Mouse (Mus musculus): ENCODE results near the gene Dgki. TPM values are rescaled to one million over a fixed set of nuclear protein-coding genes. Genes with fewer than 3 reads are reported as not detected.

Gene Dgki
- polyA plus RNA-seq, 1 experiment from 2014 or later, result 0.67 TPM

DNA sequence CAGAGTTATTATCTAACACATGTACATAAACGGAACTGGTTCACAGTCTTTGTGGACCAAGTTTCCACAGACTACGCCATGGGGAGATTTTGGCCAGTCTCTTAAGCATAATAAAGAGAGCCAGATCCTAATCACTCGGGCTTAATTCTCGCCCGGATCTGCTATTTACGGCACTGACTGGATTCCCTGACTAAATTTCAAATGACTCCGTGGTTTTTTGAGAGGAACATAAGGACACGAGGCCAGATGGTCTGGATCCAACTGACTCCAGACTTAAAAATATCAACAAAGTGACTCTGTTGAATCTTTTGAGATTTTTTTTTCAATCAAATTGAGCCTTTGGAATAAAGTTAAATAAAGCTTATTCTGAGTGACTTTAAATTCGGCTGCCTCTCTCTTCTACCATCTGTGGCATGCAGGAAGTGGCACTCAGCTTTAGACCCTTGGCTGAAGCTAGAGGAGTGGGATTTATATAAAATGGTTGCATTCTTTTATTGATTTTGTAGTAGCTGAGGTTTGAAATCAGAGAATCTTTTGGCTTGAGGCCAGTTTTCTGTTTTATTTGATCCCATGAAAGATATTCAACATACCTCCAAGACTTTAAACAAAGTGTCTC, 227.5 kb downstream of the Dgki start:
- Histone ChIP-seq H3K27ac (ENCODE audit: low read length) (peak overlapping the region; percentile 6; the same call in 1 of the 2 replicates), H3K4me1 (replicated peaks; ENCODE audit: control insufficient read depth, insufficient read depth, low read length) (0 out of 2 replicates have a peak, but pooled peaks cover 3% of the 10 kb centered on the region), H3K9ac (ENCODE audit: low read length) (no peak overlapping the region), H3K27me3 (ENCODE audit: control insufficient read depth, insufficient read depth, low read depth, low read length) (no peaks in the 10 kb centered on the region), H3K36me3 (ENCODE audit: control insufficient read depth, insufficient read depth, low read length) (no peaks in the 10 kb centered on the region), H3K4me2 (ENCODE audit: low read depth, low read length) (no peak overlapping the region), H3K9me3 (ENCODE audit: control insufficient read depth, low read length) (no peaks in the 10 kb centered on the region), H3K4me3 (ENCODE audit: low read length) (no peak overlapping the region)
- 50% methylated on average over 9 of the region's 9 CpGs for WGBS
- peak; percentile 65 for ATAC-seq (ENCODE audit: low read depth)

- no peak overlapping the region for H3K27ac ChIP-seq (ENCODE audit: low read length)
- H3K36me3 ChIP-seq (ENCODE audit: control insufficient read depth, insufficient read depth, low read length), result no peaks in the 10 kb centered on the region
- no peaks in the 10 kb centered on the region for H3K27me3 ChIP-seq (ENCODE audit: control insufficient read depth, insufficient read depth, low read depth, low read length)
- no peaks in the 10 kb centered on the region for H3K9me3 ChIP-seq (ENCODE audit: control insufficient read depth, low read length)
- 66% methylated on average over 14 of the region's 14 CpGs for WGBS
- no peak overlapping the region for H3K9ac ChIP-seq (ENCODE audit: low read length)
- ATAC-seq (ENCODE audit: low read depth), result 0 out of 2 replicates have a peak, but pooled peaks have one; percentile 12
- H3K4me1 ChIP-seq (replicated peaks; ENCODE audit: control insufficient read depth, insufficient read depth, low read length), result 0 out of 2 replicates have a peak, but pooled peaks cover 3% of the 10 kb centered on the region
- H3K4me2 ChIP-seq (ENCODE audit: low read depth, low read length), result no peak overlapping the region
- H3K4me3 ChIP-seq (ENCODE audit: low read length), result no peak overlapping the region
Observed at GRCm38 (mm10) chr6:37069836-37070600, 230.0 kb downstream of the Dgki start.

- Histone ChIP-seq H3K9me3 (ENCODE audit: control insufficient read depth, low read length) (no peaks in the 10 kb centered on the region), H3K27me3 (ENCODE audit: control insufficient read depth, insufficient read depth, low read depth, low read length) (no peaks in the 10 kb centered on the region), H3K36me3 (ENCODE audit: control insufficient read depth, insufficient read depth, low read length) (no peaks in the 10 kb centered on the region), H3K4me2 (ENCODE audit: low read depth, low read length) (no peak overlapping the region), H3K4me3 (ENCODE audit: low read length) (no peak overlapping the region), H3K9ac (ENCODE audit: low read length) (no peak overlapping the region), H3K27ac (ENCODE audit: low read length) (no peak overlapping the region), H3K4me1 (replicated peaks; ENCODE audit: control insufficient read depth, insufficient read depth, low read length) (0 out of 2 replicates have a peak, but pooled peaks cover 3% of the 10 kb centered on the region)
- ATAC-seq (ENCODE audit: low read depth), result no peak
- 74% methylated on average over 6 of the region's 6 CpGs for WGBS
Observed at GRCm38 (mm10) chr6:37068737-37069136, 231.2 kb downstream of the Dgki start.

- Histone ChIP-seq H3K36me3 (ENCODE audit: control insufficient read depth, insufficient read depth, low read length) (no peaks in the 10 kb centered on the region), H3K9me3 (ENCODE audit: control insufficient read depth, low read length) (no peaks in the 10 kb centered on the region), H3K4me1 (replicated peaks; ENCODE audit: control insufficient read depth, insufficient read depth, low read length) (0 out of 2 replicates have a peak, but pooled peaks cover 3% of the 10 kb centered on the region), H3K9ac (ENCODE audit: low read length) (no peak overlapping the region), H3K27ac (ENCODE audit: low read length) (no peak overlapping the region), H3K4me3 (ENCODE audit: low read length) (no peak overlapping the region), H3K4me2 (ENCODE audit: low read depth, low read length) (no peak overlapping the region), H3K27me3 (ENCODE audit: control insufficient read depth, insufficient read depth, low read depth, low read length) (no peaks in the 10 kb centered on the region)
- no peak for ATAC-seq (ENCODE audit: low read depth)
- WGBS, result 75% methylated on average over 1 of the region's 1 CpGs
Observed at GRCm38 (mm10) chr6:37067357-37067756, 232.6 kb downstream of the Dgki start.

GRCm38 (mm10) chr6:37064214-37064830, 235.7 kb downstream of the Dgki start:
- Histone ChIP-seq H3K4me2 (ENCODE audit: low read depth, low read length) (no peak overlapping the region), H3K27ac (ENCODE audit: low read length) (0 out of 2 replicates have a peak overlapping the region, but pooled peaks have one; percentile 5), H3K9me3 (ENCODE audit: control insufficient read depth, low read length) (no peaks in the 10 kb centered on the region), H3K4me3 (ENCODE audit: low read length) (no peak overlapping the region), H3K9ac (ENCODE audit: low read length) (no peak overlapping the region), H3K36me3 (ENCODE audit: control insufficient read depth, insufficient read depth, low read length) (no peaks in the 10 kb centered on the region), H3K27me3 (ENCODE audit: control insufficient read depth, insufficient read depth, low read depth, low read length) (no peaks in the 10 kb centered on the region), H3K4me1 (replicated peaks; ENCODE audit: control insufficient read depth, insufficient read depth, low read length) (0 out of 2 replicates have a peak, but pooled peaks cover 2% of the 10 kb centered on the region)
- ATAC-seq (ENCODE audit: low read depth), result peak; percentile 66; the same call in 1 of the 2 replicates
- 13% methylated on average over 10 of the region's 10 CpGs for WGBS

DNA sequence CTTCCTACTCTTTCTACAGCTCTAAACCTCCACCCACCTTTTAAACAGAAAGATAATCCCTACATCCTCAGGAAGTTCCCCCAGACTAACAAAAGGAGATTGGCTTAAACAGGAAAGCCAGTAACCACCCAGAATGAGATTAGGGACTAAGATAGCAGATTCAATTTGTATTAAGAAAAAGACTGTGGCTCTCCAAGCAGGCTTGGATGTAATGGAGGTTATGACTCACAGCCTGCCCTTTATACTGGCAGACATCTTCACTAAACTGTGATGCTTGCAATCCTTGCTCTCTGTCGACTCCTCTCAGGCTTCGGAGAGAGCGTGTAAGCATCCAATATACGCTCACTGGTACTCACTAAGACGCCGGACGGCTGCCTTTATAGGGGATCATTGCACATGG, 236.7 kb downstream of the Dgki start:
- H3K4me3 ChIP-seq (ENCODE audit: low read length), result no peak overlapping the region
- H3K27ac ChIP-seq (ENCODE audit: low read length), result no peak overlapping the region
- H3K9me3 ChIP-seq (ENCODE audit: control insufficient read depth, low read length), result no peaks in the 10 kb centered on the region
- no peak for ATAC-seq (ENCODE audit: low read depth)
- no peaks in the 10 kb centered on the region for H3K36me3 ChIP-seq (ENCODE audit: control insufficient read depth, insufficient read depth, low read length)
- no peak overlapping the region for H3K4me2 ChIP-seq (ENCODE audit: low read depth, low read length)
- H3K27me3 ChIP-seq (ENCODE audit: control insufficient read depth, insufficient read depth, low read depth, low read length), result no peaks in the 10 kb centered on the region
- no peaks in the 10 kb centered on the region for H3K4me1 ChIP-seq (replicated peaks; ENCODE audit: control insufficient read depth, insufficient read depth, low read length)
- WGBS, result 89% methylated on average over 7 of the region's 7 CpGs
- H3K9ac ChIP-seq (ENCODE audit: low read length), result no peak overlapping the region

DNA sequence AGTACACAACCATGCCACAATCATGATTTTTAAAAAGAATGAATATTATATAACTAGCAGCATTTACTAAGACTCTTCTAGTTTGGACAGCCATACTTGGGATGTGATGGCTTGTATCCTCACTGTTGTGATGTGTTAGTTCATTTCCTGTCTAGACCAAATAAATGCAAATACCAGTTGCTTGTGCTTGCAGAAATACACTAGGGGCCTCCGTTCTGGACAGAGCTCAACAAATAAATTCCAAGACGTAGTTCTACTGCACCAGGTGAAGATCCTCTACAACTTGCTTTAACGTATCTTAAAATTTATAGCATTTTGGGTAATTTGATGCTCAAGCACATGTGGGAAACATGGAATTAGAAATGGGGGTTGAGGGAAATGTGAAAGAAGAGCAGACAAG, 239.9 kb downstream of the Dgki start:
- no peaks in the 10 kb centered on the region for H3K36me3 ChIP-seq (ENCODE audit: control insufficient read depth, insufficient read depth, low read length)
- H3K4me1 ChIP-seq (replicated peaks; ENCODE audit: control insufficient read depth, insufficient read depth, low read length), result no peaks in the 10 kb centered on the region
- H3K27me3 ChIP-seq (ENCODE audit: control insufficient read depth, insufficient read depth, low read depth, low read length), result no peaks in the 10 kb centered on the region
- no peaks in the 10 kb centered on the region for H3K9me3 ChIP-seq (ENCODE audit: control insufficient read depth, low read length)
- no peak overlapping the region for H3K4me2 ChIP-seq (ENCODE audit: low read depth, low read length)
- no peak overlapping the region for H3K9ac ChIP-seq (ENCODE audit: low read length)
- no peak overlapping the region for H3K27ac ChIP-seq (ENCODE audit: low read length)
- no peak for ATAC-seq (ENCODE audit: low read depth)
- 78% methylated on average over 3 of the region's 3 CpGs for WGBS
- no peak overlapping the region for H3K4me3 ChIP-seq (ENCODE audit: low read length)

DNA sequence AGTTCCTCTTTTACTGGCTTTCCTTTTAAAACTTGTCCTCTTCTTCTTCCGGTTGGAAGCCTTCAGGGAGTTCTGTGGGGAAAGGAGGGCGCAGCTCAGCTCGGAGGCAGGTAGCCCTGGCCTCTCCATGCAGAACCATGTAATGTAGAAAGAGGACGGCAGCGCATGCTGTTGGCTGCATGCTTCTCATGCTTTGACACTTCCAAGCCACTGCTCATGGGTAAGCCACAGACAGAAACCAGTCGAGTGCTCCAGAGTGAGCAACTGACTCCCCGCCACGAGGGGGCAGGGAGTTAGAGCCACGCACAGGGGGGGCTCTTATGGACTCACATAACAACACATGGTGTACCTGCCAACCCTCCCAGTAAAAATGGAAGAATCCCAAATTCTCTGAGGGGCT, 242.0 kb downstream of the Dgki start:
- 90% methylated on average over 9 of the region's 9 CpGs for WGBS
- ATAC-seq (ENCODE audit: low read depth), result no peak
- Histone ChIP-seq H3K4me3 (ENCODE audit: low read length) (no peak overlapping the region), H3K9me3 (ENCODE audit: control insufficient read depth, low read length) (no peaks in the 10 kb centered on the region), H3K4me1 (replicated peaks; ENCODE audit: control insufficient read depth, insufficient read depth, low read length) (peaks cover 3% of the 10 kb centered on the region; the same call in 1 of the 2 replicates), H3K9ac (ENCODE audit: low read length) (no peak overlapping the region), H3K4me2 (ENCODE audit: low read depth, low read length) (no peak overlapping the region), H3K27ac (ENCODE audit: low read length) (no peak overlapping the region), H3K27me3 (ENCODE audit: control insufficient read depth, insufficient read depth, low read depth, low read length) (no peaks in the 10 kb centered on the region), H3K36me3 (ENCODE audit: control insufficient read depth, insufficient read depth, low read length) (no peaks in the 10 kb centered on the region)

- 90% methylated on average over 7 of the region's 7 CpGs for WGBS
- Histone ChIP-seq H3K27me3 (ENCODE audit: control insufficient read depth, insufficient read depth, low read depth, low read length) (no peaks in the 10 kb centered on the region), H3K36me3 (ENCODE audit: control insufficient read depth, insufficient read depth, low read length) (no peaks in the 10 kb centered on the region), H3K4me1 (replicated peaks; ENCODE audit: control insufficient read depth, insufficient read depth, low read length) (peaks cover 3% of the 10 kb centered on the region; the same call in 1 of the 2 replicates), H3K27ac (ENCODE audit: low read length) (no peak overlapping the region), H3K4me2 (ENCODE audit: low read depth, low read length) (no peak overlapping the region), H3K4me3 (ENCODE audit: low read length) (no peak overlapping the region), H3K9me3 (ENCODE audit: control insufficient read depth, low read length) (no peaks in the 10 kb centered on the region), H3K9ac (ENCODE audit: low read length) (no peak overlapping the region)
- ATAC-seq (ENCODE audit: low read depth), result no peak
Observed at GRCm38 (mm10) chr6:37057536-37057935, 242.4 kb downstream of the Dgki start.

All from lung, embryonic 16.5 days (tissue).